Mouse (Mus musculus) spleen, adult 2 months (tissue): ENCODE data around the gene Bcr. TPM values are rescaled to one million over a fixed set of nuclear protein-coding genes. Genes with fewer than 3 reads are reported as not detected.
A peak's percentile ranks its signal among the peaks of the same experiment; 100 is the strongest.

Experiments
- DNase-seq, 2 experiments: peaks; one replicate each; pipeline versions ENCODE4 v3.0.0 to v3.0.0-alpha.2; 2012 to 2021; ENCODE audit warnings: low spot score in 2 of 2, low read depth in 1 of 2
- H3K27ac ChIP-seq: fragments of 200-500 bp; 2 replicates; pipeline ENCODE4 v1.5.1; 2012; ENCODE audit warnings: low read length, inconsistent platforms; ENCODE audit not compliant: insufficient read depth
- H3K27me3 ChIP-seq: fragments of 200-500 bp; 2 replicates; pipeline ENCODE4 v1.6.1; 2012; ENCODE audit warnings: mild to moderate bottlenecking, moderate library complexity, low read length, inconsistent platforms; ENCODE audit not compliant: control insufficient read depth, insufficient read depth
- H3K36me3 ChIP-seq: fragments of 200-500 bp; 2 replicates; pipeline ENCODE4 v1.6.1; 2012; ENCODE audit warnings: mild to moderate bottlenecking, low read length, inconsistent platforms; ENCODE audit not compliant: control insufficient read depth, insufficient read depth
- H3K4me1 ChIP-seq: fragments of 200-500 bp; 2 replicates; pipeline ENCODE4 v1.6.1; 2011; ENCODE audit warnings: inconsistent platforms; ENCODE audit not compliant: control insufficient read depth, insufficient read depth, insufficient read length
- H3K4me3 ChIP-seq: fragments of 200-500 bp; 2 replicates; pipeline ENCODE4 v1.5.1; 2011; ENCODE audit warnings: mild to moderate bottlenecking, inconsistent platforms; ENCODE audit not compliant: insufficient read depth, insufficient read length; ENCODE audit errors: extremely low read depth
- CTCF ChIP-seq: fragments of 200-500 bp; IDR thresholded peaks from 2 replicates; pipeline ENCODE4 v1.5.1; 2011; ENCODE audit warnings: mild to moderate bottlenecking, inconsistent platforms; ENCODE audit not compliant: insufficient read depth, insufficient read length, insufficient replicate concordance; ENCODE audit errors: extremely low read depth
- POLR2A ChIP-seq: fragments of 200-500 bp; IDR thresholded peaks from 2 replicates; pipeline ENCODE4 v1.6.1; 2011; ENCODE audit warnings: low read depth, low read length, inconsistent platforms
- WGBS: fragments of 180-500 bp; shearing (Covaris S2); methylation state at CpG from one replicate; pipeline ENCODE4 v1.1.7; 2018; 5-methylcytosine and 5-hydroxymethylcytosine counted together
- polyA plus RNA-seq: library from polyadenylated mRNA; depleted of rRNA; stranded (reverse); fragments of >200 nt; gene quantifications from 2 replicates; pipeline ENCODE4 v1.2.3, GENCODE M21; 2012

Bcr gene
- polyA plus RNA-seq, 1 experiment, result 17.8 TPM

DNA sequence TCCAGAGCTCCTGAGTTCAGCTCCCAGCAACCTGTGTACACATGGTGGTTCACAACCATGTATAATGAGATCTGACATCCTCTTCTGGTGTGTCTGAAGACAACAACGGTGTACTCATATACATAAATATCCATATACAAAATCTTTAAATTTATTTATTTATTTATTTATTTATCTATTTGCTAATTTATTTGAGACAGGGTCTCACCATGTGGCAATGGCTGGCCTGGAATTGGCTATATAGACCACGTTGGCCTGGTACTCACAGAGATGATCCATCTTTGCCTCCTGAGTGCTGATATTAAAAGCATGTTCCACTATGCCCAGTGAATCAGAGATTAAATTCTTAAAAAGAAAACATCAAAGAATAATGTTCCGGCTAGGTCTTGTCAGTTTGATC, 150.4 kb downstream of the Bcr start:
- DNase-seq, result no peak
- H3K27ac ChIP-seq, result no peak overlapping the region
- WGBS, result 88% methylated on average over 3 of the region's 3 CpGs

DNA sequence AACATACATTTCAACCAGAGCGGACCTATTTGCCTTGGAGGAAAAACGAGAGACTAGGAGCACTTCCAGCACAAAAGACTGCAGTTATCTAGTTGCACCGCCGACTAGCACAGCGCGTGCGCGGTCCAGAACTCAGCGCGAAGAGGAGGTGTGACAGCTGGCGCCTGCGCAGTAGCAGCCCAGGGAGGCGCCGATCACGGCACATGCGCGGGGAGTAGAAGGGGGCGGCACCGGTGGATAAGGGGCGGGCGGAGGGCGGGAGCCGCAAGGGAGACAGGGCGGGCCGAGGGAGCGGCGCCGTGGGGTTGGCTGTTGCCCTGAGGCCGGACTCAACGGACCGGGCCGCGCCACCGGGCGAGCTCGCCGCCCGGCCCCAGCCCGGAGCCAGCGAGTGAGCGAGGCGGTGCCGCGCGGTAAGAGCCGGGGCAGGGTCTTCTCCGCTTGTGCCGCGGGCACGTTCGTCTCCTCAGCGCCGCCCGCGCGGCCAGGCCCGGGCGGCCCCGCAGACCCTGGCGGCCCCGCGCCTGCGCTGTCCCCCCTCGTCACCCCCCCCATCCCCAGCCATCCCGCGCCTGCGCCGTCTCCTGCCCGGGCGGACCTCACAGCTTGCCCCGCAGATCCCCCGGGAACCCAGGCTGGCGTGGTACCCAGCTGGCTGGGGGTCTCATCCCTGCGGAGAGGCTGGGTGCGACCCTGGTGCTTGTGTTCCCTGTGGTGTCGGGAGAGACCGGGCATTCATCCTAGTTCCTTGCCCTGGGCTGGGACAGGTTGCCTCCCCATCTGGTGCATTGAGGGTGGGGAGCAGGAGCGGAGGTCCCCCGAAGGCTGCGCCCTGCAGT, 151.6 kb downstream of the Bcr start, which contains the start of gene Specc1l:
TSS of gene Specc1l (plus strand) at position 267 of the 839 bp plus-strand sequence.
- Histone ChIP-seq H3K4me1 (peaks cover 5% of the 10 kb centered on the region), H3K4me3 (peak within 1 kb of the TSS; percentile 99), H3K36me3 (no peaks in the 10 kb centered on the region), H3K27me3 (no peaks in the 10 kb centered on the region), H3K27ac (peak within 1 kb of the TSS; percentile 94)
- peak; percentile 88 to 97 for DNase-seq
- WGBS, result under 1% methylated on average over 73 of the region's 80 CpGs
- TF ChIP-seq CTCF (no peak), POLR2A (peak; percentile 13; the same call in 1 of the 2 replicates)

More for the DNA sequence above, 150.4 kb downstream of the Bcr start:
- Histone ChIP-seq H3K36me3 (no peaks in the 10 kb centered on the region), H3K4me3 (no peak overlapping the region), H3K4me1 (peaks cover 5% of the 10 kb centered on the region), H3K27me3 (no peaks in the 10 kb centered on the region)
- TF ChIP-seq CTCF (no peak), POLR2A (no peak)

DNA sequence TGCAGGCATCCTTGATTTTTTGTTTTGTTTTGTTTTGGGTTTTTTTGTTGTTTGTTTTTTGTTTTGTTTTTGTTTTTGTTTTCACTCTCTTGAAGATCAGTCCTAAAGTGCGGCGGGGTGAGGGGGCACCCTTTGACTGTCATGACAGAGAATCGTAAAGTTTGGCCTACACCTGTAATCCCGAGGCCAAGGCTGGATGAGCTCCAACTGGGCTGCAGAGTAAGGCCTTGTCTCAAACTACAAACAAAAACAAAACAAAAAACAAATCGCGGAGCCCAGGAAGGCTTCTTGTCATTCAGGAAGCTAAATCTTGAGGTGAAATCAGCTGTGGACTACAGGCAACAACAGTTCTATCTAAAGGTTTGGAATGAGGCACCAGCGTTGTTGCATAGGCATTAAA, 152.6 kb downstream of the Bcr start:
- Histone ChIP-seq H3K27ac (no peak overlapping the region), H3K4me3 (no peak overlapping the region; the same call in 1 of the 2 replicates), H3K36me3 (no peaks in the 10 kb centered on the region), H3K27me3 (no peaks in the 10 kb centered on the region), H3K4me1 (peaks cover 5% of the 10 kb centered on the region)
- no peak for DNase-seq
- 62% methylated on average over 7 of the region's 7 CpGs for WGBS
- no peak for TF ChIP-seq POLR2A
- no peak for TF ChIP-seq CTCF

GRCm38 (mm10) chr10:75220722-75221121, 160.3 kb downstream of the Bcr start:
- no peak overlapping the region for H3K4me3 ChIP-seq
- no peaks in the 10 kb centered on the region for H3K27me3 ChIP-seq
- H3K4me1 ChIP-seq, result peaks cover 26% of the 10 kb centered on the region
- no peak for DNase-seq
- H3K36me3 ChIP-seq, result no peaks in the 10 kb centered on the region
- TF ChIP-seq POLR2A (no peak), CTCF (no peak)
- WGBS, result 90% methylated on average over 3 of the region's 3 CpGs
- H3K27ac ChIP-seq, result no peak overlapping the region

DNA sequence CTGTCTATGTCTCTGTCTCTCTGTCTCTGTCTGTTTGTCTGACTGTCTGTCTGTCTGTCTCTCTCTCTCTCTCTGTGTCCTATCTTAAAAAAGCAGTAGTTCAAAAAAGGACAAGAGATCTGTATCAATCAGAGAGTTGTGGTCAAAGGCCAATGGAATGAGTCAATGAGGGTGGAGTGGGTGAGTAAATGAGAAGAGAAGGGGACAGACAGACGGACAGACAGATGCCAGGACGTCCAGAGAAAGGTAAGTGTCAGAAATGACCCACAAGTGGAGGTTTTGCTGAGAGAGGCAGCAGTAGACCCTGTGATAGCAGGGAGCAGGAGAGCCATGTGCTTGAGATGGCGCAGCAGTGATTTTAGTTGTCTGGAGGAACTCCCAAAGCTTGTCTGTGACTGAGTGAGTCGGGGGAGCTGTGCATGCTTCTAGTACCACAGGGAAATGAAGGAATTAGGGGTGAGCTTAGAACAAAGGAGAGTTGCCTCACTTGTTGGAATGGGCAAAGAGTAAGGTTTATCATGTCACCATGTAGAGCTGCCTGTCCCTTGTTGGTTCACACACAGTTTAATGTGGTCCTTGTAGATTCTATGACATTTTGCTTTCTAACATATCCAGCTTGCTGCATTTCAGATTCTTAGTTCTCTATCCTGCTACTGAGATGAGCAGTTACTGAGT, 161.7 kb downstream of the Bcr start:
- Histone ChIP-seq H3K4me3 (no peak overlapping the region), H3K36me3 (no peaks in the 10 kb centered on the region), H3K4me1 (peaks cover 26% of the 10 kb centered on the region), H3K27ac (peak overlapping the region; percentile 46), H3K27me3 (no peaks in the 10 kb centered on the region)
- 68% methylated on average over 4 of the region's 4 CpGs for WGBS
- no peak for TF ChIP-seq CTCF
- no peak for TF ChIP-seq POLR2A
- DNase-seq, result no peak

DNA sequence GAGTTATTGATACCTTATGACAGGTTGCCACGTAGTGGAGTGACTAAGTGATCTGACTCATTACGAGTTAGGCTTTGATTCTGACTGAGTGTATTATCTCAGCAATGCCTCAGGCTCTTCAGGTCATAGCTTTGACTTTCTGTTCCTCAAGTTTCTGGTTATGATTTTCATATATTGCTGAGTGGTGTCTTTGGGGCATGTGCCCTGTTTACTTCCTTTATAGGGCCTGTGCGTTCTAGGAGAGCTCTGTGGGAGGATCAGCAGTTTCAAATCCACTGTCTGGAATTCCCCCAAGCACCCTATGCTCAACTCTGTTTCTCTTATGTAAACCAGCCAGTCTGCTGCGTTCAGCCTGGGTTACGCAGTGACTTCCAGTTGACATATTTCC, 162.2 kb downstream of the Bcr start:
- no peak for TF ChIP-seq POLR2A
- no peak for TF ChIP-seq CTCF
- H3K4me3 ChIP-seq, result no peak overlapping the region
- no peaks in the 10 kb centered on the region for H3K27me3 ChIP-seq
- H3K27ac ChIP-seq, result peak overlapping the region; percentile 72
- H3K4me1 ChIP-seq, result peaks cover 26% of the 10 kb centered on the region
- DNase-seq, result peak; percentile 55 to 75
- 19% methylated on average over 5 of the region's 5 CpGs for WGBS
- no peaks in the 10 kb centered on the region for H3K36me3 ChIP-seq
